Mouse (Mus musculus) B cell, adult 2 months (primary cell): ENCODE data around the gene Bcr.
A peak's percentile ranks its signal among the peaks of the same experiment; 100 is the strongest.

Experiments
- DNase-seq, 2 experiments: peaks; one replicate each; pipeline ENCODE4 v3.0.0; 2022

The Bcr gene

DNA sequence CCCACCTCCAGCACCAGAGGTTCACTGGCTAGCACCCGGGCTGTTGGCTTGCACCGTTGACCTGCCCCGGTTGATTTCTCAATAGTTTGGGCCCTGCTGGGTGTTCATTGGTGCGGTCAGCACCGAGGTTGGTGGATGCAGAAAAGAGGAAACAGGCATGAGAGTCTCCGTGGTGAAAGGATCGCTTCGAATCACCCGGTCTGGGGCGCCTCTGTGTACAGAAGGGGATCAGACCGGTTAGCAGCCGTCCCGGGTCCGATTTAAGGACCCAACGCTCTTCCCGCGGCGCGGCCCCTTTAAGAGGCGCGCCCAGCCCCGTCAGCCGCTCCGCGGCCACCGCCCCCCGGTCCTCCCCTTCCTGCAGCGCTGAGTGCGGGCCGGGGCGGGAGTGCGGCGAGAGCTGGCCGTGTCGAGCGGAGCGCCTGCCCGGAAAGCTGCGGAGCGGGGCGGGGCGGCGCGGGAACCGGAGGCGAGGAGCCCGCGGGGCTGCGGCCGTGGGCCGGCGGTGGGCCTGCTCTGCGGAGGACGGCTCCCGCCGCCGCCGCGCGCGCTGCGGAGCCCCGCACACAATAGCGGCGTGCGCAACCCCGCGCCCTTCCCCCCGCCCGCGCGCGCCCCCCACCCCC is at the start of gene Bcr:
Bcr (plus strand) TSS at position 376 of the 626 bp plus-strand sequence.
- peak; percentile 64 to 70 for DNase-seq

DNA sequence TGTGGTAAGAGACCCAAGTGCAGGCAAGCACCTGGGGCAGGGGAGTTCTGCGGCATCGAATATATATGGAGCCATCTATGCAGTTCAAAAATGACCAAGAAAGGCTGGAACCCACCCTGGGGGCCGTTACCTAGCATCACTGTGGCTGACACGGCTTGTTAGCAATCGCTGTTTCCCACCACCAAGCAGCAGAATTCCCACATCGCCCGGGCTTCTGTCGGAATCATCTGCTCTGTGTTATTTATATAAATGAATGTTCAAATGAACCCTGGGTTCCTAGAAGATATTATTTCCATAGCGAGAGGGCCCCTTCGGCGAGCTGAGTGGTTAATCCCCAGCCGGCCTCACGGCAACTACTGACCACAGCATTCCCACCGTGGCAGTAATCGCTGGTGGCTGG is 49.7 kb upstream of the Bcr start:
- no peak for DNase-seq

DNA sequence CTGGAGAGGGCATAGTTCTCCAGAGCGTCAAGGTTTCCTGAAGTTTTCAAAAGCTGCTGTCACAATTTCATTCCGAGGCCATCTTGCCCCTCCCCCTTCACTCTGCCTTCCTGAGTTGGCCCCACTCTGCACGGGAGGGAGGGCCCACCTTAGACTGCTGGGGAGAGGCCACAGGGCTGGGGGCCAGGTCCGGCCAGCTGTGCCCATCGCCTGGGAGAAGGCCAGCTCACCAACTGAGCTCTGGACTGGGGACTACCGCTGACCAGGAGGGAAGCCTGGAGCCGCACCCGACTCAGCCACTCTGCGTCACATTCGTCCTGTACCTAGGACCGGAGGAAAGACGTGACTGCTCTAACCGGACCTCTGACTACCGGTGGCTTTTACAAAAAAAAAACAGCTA is 44.9 kb upstream of the Bcr start:
- no peak for DNase-seq

DNA sequence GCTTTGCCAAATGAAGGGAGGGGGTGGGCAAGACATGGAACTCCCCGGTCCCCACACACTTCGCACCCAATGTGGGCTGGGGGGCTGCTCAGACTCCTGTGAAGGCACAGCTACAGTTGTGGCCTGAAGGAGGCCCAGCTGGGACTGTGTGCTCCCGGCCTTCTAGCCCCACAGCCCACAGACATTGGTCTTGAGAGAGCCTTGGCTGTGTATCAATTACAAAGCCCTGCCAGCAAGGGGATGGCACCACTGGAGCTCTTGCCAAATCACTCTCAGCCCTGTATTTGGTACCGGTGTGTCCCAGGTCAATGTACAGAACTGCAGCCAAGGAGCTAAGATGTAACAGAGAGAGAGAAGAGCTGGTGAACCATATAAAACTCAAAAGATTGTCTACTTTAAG is 43.9 kb upstream of the Bcr start:
- DNase-seq, result no peak

DNA sequence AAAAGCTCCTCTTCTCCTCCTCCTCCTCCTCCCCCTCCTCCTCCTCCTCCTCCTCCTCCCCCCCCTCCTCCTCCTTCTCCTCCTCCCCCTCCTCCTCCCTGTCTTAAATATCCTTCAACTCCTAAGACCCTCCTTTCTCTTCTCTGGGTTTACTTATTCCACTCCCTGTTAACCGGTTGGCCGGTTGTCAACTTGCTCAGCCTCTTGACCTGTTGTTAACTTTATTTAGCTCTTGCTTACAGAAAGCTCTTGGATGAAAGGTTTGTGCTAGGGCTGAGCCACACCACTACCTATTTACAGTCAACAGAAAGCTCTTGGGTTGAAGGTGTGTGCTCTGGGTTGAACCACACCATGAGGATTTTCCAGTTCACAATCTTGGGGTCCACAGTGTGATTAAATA is 40.1 kb upstream of the Bcr start:
- DNase-seq, result no peak

DNA sequence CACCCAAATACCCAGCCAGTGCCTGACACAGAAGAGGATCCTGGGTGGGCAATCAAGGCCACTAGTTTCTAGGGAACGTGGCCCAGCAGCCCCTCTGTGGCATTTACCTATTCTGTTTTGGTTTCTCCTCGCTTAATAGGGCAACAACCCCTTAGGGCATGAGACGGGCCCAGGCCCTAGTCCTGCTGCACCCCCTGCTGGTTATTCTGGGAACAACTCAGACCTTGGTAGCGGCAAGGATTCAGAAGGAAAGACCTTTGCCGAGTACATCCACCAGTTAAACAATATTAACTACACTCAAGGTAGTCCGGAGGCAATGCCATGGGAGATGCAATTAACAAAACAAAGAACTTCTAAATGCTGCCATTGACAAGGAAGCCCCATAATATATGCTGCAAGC is 39.3 kb upstream of the Bcr start:
- DNase-seq, result peak; percentile 73 to 74

DNA sequence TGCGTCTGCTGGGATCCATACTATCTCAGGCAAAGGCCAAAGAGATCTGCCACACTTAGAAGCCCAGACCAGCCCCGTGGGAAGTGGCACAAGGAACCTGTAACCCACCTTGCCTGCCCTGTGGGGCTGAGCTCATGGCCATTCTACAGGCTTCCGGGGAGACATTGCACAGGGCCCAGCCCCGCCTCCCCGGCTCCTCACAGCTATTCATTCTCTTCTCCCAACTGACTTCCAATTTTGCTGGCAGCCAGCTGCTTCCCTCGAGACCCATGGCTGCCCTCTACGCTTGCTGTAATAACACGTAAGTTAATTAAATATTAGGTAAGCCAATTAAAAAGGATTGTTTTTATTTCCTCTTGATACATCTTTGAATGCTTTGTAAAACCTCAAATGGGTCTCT is 33.9 kb upstream of the Bcr start:
- no peak for DNase-seq

DNA sequence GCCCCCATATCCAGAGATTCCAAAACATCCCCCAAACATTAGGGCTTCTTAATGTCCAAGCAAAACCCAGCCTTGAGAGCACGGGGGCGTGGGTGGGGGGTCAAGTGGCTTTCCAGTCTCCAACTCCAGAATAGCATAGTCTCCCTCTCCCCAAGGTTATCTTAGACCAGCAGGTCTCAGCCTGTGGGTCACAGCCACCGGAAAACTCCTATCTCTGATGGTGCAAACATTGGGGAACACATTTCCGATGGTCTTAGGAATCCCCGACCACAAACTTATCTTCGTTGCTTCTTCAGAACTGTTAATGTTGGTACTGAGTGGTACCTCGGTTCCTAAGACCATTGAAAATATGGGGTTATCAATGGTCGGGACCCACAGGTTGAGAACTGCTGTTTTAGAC is 31.6 kb upstream of the Bcr start:
- no peak for DNase-seq

DNA sequence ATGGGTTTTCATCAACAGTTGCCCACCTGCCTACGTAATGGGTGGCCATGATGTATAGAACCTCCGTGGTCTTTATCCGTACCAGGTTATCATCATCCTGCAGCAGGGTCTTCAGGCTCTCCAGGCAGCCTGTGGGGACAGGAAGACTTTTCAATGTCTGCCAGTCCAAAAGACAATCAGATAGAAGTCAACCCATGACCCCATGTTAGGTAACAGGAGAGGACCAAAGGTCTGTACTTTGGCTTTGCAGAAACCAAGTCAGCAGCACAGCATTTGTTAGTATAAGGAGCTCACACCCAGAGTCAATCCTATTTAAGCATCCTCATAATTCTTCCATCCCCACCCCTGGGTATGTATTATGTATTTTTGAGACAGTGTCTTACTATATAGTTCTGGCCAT is 30.7 kb upstream of the Bcr start:
- DNase-seq, result no peak

DNA sequence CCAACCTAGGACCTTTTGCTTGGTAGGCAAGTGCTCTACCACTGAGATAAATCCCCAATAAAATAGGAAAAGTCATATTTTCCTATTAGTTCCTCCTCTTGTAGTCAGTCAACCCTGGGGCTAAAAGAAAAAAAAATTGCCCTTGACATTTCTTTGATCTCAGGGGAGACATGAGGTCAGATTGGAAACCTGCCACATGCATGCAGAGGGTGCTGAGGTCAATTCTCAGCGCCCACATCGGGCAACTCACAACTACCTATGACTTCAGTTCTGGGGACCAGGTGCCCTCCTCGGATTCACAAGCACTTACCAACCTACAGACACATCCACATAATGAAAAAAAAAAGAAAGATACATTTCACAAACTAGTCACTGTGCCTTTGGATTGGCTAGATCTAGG is 30.2 kb upstream of the Bcr start:
- DNase-seq, result no peak

DNA sequence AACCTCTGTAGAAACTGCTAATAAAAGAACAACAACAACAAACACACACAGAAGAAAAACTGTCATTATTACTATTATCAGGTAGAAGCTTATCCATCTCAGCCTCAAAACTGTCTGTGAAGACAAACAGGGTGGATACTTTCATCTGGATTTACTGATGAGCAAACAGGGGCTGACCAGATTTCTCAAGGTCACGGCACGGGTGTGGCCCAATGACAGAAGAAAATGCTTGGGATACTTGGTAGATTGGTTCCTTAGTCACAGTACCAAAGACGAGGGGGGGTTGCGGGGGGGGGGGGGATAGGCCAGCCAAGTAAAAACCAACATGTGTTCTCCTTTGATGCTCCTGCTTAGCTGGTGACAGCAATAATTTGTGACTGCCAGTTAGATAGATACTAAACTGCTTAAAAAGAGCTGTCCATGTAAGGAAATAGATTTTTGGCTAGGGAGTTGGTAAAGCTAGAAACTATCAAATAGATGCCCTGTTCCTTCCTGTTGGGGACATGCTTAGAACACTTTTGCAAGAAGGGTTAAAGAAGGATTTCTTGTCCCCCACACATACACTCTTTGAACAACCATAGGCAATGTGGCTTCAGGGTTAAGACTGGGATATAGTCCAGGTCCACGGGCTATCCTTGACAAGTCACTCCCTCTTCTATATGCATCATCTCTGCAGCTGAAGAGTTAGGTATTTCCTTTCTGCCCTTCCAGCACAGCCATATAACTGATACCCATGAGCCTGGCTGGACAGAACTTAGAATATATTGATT is 28.9 kb upstream of the Bcr start:
- DNase-seq, result no peak

DNA sequence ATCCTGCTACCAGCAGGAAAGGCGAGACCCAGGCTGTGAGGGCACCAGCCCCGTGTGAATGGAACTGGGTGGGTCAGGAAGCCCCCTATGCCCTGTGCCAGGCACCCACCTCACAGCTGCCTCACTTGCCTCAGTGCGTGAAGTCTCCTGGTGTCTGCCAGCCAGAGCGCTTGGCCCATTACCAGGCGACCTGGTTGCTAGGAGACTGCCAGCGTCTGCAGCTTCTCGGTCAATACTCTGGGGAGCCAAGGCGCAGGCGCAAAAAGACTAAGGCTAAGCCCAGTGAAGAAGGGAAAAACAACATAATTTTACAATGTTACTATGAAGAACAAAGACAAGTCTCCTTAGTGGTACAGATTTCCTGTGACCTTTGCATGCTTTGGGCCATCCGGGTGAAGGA is 28.0 kb upstream of the Bcr start, which contains the start of gene Rsph14:
Rsph14 (minus strand) TSS at position 192 of the 400 bp plus-strand sequence.
- peak; percentile 66 for DNase-seq

DNA sequence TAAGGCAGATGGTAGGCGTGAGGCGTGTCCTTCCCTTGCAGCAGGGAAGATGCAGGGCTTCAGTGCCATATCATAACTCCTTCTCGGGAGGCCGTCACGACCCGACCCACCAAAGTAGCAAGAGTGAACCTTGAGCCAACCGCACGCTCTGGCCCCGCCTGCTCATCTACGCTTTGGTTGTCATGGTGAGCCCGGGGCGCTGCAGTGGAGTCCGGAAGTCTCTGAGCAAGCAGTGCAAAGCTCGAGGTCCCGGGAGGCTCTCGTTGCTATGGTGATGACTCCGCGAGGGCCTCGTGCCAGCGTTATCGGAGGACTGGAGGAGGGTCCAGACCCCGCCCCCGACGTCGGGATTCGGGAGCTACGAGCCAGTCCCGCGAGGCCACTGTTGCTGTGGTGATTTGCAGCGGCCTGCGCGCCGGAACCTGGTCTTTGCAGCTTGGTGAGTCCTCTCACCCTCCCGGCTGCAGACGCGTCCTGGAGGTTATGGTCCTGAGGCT is 23.5 kb upstream of the Bcr start, which contains the start of gene Rab36:
Rab36 (plus strand) TSS at position 176 of the 497 bp plus-strand sequence.
- peak; percentile 83 to 85 for DNase-seq

DNA sequence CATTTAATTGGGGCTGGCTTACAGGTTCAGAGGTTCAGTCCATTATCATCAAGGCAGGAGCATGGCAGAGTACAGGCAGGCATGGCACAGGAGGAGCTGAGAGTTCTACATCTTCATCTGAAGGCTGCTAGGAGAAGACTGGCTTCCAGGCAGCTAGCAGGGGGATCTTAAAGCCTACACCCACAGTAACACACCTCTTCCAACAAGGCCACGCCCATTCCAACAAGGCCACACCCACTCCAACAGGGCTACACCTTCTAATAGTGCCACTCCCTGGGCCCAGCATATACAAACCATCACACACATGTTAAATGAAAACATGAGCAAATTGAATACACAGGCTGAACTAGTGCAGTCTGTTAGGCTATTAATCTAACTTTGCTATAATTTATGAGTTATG is 18.3 kb upstream of the Bcr start:
- peak; percentile 35 to 41 for DNase-seq

DNA sequence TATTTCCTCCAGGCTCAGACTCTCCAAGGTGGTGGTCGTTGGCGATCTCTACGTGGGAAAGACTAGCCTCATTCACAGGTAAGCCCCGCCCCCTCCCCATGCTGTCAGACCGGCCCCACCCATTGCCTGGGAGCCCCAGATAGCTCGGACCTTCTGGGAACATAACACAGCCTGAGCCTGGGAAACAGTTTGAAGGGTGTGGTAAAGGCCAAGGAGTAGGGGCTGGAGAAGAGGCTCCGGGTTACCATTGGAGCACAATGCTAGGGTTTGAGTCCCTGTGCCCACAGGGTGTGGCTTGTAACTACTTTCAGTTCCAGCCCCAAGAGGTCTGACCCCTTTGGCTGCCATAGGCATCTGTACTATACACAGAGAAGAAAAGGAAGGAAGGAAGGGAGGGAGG is 15.9 kb upstream of the Bcr start:
- DNase-seq, result no peak

DNA sequence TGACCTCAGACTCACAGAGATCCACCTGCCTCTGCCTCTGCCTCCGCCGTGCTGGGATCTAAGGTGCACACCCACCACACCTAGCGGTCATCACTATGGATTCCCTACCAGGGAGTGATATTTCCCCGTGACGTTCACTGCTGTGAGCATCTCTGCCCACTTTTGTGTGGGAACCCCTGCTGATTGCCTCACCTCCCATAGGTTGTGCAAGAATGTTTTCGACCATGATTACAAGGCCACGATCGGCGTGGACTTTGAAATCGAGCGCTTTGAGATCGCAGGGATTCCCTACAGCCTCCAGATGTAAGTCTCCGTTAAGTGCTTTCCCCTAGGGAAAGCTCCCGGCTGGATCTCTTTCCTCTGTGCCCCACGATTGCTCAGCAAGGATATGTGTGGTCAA is 14.6 kb upstream of the Bcr start:
- DNase-seq, result no peak

DNA sequence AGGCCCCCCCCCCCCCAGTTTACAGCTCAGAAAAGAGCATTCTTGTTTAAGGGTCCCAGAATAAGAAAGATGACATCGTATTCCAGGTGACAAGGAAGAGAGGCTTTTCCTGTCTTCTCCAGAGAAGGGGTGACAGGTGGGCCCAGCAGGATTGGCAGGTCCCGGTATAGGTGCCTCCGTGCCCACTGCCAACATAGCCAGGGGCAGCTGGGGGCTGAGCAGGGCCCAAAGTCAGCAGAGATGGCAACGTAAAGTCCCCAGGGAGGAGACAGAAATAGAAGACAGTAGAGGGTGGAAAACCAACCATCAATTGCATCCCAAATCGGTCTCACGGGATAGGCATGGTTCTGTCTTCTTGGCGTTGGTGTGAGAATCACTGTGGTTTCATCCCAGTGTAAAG is 11.7 kb upstream of the Bcr start:
- DNase-seq, result no peak

DNA sequence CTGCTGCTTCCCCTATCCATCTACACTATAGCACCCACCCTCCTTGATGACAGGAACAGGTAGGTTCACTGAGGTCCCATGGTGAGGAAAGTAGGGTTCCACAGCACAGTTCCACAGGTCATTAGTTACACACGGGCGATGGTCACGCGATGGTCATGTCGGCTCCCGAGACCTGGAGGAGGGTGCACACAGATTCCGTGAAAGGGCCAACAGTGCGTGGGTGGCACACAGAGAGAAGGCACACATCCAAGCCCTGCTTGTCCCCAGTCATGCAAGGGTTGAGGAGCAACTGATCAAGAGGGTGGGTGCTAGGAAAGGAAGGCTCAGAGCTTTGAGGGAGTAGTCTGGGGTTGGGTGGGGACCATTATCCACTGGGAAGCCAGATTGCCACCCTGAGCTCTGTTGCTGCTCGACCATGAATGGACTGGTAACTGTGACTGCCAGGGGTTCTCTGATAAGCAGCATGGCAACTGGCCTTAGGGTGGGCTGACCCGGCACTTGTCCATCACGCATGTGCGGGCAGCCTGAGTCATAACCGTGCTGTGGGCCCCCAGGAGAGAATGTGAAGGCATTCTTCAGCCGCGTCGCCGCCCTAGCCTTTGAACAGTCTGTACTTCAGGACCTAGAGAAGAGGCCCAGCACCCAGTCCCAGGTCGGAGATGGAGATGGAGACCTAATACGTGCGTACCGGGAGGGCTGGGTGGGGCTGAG is 8.9 kb upstream of the Bcr start:
- no peak for DNase-seq

DNA sequence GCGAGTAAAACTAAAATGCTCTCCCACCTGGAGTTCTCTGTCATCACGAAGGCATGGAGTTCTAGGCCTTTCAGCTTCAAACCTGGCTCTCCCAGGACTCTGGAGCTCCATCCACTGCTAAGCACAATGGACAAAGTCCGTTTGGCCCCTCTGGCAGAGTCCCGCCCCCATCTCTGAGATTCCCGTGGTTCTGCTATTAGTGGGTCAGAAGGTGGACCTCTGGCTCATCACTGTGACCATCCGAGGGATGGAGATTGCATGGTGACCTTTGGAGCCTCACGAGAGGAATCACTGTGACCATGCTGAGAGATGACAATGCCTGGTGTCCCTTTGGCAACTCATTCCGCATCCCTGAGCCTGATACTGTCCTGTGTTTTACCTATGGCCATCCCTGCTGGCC is 7.5 kb upstream of the Bcr start:
- DNase-seq, result no peak

DNA sequence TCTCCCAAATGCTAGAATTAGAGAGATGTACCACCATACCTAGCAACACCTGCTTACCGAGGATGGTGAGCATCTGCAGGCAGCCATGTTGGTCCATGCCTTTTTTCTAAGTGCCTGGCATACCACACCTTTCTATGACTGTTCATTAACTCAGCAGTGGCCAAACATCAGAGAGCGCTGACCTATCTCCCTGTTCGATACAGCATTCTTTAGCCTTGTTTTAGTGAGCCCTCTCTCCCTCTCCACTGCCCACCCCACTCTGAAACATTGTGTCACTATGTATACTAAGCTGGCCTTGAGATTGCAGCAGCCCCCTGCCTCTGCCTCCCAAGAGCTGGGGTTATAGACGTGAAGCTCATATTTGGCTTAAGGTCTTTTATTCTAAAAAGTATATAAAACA is 6.7 kb upstream of the Bcr start:
- DNase-seq, result no peak

DNA sequence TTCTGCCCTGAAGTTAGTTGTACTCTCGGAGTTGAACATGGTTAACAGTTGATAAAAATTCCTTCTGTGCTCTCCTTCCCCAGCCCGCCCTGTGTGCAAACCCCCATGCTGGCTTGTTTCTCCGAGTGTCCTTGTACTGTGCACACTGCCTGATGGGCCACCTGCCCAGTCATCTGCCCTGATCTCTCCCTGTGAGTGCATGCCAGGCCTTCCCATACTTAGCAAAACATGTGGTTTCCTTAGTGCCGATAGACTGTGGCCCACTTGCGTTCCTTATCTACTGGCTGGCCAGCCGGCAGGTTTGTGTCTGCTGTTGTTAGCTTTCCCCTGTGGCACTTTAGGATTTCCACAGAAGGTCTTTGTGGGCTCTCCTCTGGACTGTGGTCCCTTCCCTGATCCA is 6.3 kb upstream of the Bcr start:
- DNase-seq, result no peak

DNA sequence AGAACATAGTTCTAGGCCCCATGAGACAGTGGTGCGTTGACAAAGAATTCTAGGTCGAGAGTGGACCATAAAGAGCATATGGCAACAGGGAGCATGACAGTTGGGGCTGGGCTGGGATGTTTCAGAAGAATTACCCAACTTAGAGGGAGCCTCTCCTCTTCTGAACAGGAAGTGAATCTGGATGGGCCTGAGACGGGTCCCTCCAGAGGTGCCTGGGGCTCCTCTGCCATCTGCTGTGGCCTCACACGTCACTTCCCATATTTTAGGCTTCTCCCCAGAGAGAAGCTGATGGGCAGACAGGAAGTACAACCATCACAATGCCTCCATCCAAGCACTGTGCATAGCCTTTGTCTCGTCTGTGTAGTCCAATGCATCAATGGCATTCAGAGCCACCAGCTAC is 4.7 kb upstream of the Bcr start:
- DNase-seq, result peak; percentile 58 to 59

DNA sequence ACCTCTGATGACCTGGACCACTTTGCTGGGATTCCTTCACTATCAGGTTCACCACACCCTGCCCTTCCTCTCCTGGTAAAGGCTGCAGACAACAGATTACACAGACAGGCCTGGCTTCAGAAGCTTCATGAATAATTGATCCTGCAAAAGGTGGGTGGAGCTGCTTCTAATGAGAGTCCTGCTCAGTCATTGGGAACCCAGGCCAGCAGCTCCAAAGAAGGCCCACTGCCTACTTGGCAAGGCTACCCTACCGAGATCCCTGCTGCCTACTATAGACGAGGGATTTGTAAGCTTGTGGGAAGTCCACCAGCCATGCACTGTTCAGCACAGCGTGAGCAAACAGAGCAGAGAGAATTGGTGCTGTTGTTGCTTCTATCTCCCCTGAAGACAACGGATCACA is 4.1 kb upstream of the Bcr start:
- no peak for DNase-seq

DNA sequence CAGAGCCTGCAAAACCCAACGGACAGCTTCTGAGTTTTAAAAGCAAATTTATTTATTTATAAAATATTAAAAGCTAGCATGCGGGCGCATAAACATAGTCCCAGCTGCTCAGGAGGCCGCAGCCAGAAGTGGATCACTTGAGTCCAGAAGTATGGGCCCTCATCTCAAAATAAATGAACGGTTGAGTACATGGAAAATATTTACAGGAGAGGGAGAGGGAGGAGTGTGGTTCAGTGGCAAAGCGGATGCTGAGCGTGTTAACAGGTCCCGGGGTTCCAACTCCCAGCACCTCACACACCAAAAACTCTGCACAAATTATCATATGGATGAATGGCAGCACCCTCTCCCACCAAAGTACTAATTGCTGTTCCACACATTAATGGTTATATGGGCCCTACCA is 2.1 kb upstream of the Bcr start:
- DNase-seq, result no peak
